Mouse (Mus musculus) stomach, postnatal 0 days (tissue): ENCODE measurements at regions not wholly inside any gene's neighbourhood (a gene's known extent, or its start where the extent isn't known, plus 50 kb on each side); places are given as distances from the start of the nearest gene placed in this dataset.

ENCODE experiments used
- ATAC-seq: fragments of 200-750 bp; cut with Nextera tagmentation; 2 replicates; pipeline ENCODE4 v1.8.0; 2017; ENCODE audit not compliant: low FRiP score, low TSS enrichment
- DNase-seq: peaks from one replicate; pipeline ENCODE4 v3.0.0-alpha.2; 2016; ENCODE audit warnings: low spot score
- H3K27ac ChIP-seq: fragments of 300-500 bp; sonication (generic); replicated peaks from 2 replicates; pipeline ENCODE4 v1.5.1; 2014; ENCODE audit warnings: mild to moderate bottlenecking, control low read depth
- H3K27me3 ChIP-seq: fragments of 300-500 bp; sonication (generic); 2 replicates; pipeline ENCODE4 v1.6.1; 2014; ENCODE audit warnings: low read length; ENCODE audit not compliant: control insufficient read depth, insufficient read depth
- H3K36me3 ChIP-seq: fragments of 300-500 bp; sonication (generic); 2 replicates; pipeline ENCODE4 v1.6.1; 2014; ENCODE audit warnings: low read length, mixed read lengths; ENCODE audit not compliant: control insufficient read depth, insufficient read depth
- H3K4me1 ChIP-seq: fragments of 300-500 bp; sonication (generic); replicated peaks from 2 replicates; pipeline ENCODE4 v1.6.1; 2014; ENCODE audit warnings: antibody characterized with exemption; ENCODE audit not compliant: control insufficient read depth, insufficient read depth
- H3K4me2 ChIP-seq: fragments of 300-500 bp; sonication (generic); replicated peaks from 2 replicates; pipeline ENCODE4 v1.6.1; 2014; ENCODE audit warnings: low read depth, mild to moderate bottlenecking, control low read depth, moderate library complexity
- H3K4me3 ChIP-seq: fragments of 300-500 bp; sonication (generic); 2 replicates; pipeline ENCODE4 v1.5.1; 2014; ENCODE audit warnings: low read depth, low read length, control low read depth
- H3K9ac ChIP-seq: fragments of 300-500 bp; sonication (generic); 2 replicates; pipeline ENCODE4 v1.6.1; 2014; ENCODE audit warnings: mild to moderate bottlenecking, low read length, control low read depth, mixed read lengths
- H3K9me3 ChIP-seq: fragments of 300-500 bp; sonication (generic); 2 replicates; pipeline ENCODE4 v1.6.1; 2016; ENCODE audit warnings: low read length; ENCODE audit not compliant: control insufficient read depth
- CTCF ChIP-seq: IDR thresholded peaks from 2 replicates; pipeline ENCODE4 v1.5.1; 2016; ENCODE audit warnings: antibody characterized with exemption, low read depth, mild to moderate bottlenecking, moderate library complexity
- EP300 ChIP-seq: optimal IDR thresholded peaks from 2 replicates; pipeline ENCODE3; 2016; ENCODE audit warnings: antibody characterized with exemption
- WGBS: fragments of 180-500 bp; shearing (Covaris S2); extraction: QIAGEN DNeasy Blood & Tissue Kit; methylation state at CpG from one replicate; pipeline ENCODE4 v1.1.7; 2014; 5-methylcytosine and 5-hydroxymethylcytosine counted together

DNA sequence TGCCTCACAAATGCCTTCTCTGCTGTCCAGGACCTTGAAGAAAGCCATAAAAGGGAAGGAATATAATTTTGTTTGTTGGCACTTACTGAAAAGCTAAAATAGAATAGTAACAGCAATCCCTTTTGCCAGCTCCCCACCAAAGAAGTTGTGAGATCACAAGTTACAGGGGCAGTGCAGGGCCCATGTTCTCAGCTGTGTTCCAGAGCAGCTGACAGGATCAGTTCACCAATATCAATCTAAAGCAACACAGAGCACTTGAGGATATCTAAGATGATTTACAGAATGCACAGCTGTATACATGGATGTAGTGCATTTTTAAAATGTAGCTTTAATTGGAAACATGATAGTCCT lies 63.4 kb upstream of the Mbnl1 start:
- peak overlapping the region; percentile 42 for H3K4me2 ChIP-seq
- no peaks in the 10 kb centered on the region for H3K9me3 ChIP-seq
- peak overlapping the region; percentile 79 for H3K27ac ChIP-seq
- no peak overlapping the region for H3K9ac ChIP-seq
- H3K4me3 ChIP-seq, result 0 out of 2 replicates have a peak overlapping the region, but pooled peaks have one; percentile 32
- H3K36me3 ChIP-seq, result no peaks in the 10 kb centered on the region
- no peaks in the 10 kb centered on the region for H3K4me1 ChIP-seq
- DNase-seq (peak; percentile 19), ATAC-seq (peak; percentile 47; the same call in 1 of the 2 replicates)
- no peak for TF ChIP-seq EP300
- H3K27me3 ChIP-seq, result no peaks in the 10 kb centered on the region

DNA sequence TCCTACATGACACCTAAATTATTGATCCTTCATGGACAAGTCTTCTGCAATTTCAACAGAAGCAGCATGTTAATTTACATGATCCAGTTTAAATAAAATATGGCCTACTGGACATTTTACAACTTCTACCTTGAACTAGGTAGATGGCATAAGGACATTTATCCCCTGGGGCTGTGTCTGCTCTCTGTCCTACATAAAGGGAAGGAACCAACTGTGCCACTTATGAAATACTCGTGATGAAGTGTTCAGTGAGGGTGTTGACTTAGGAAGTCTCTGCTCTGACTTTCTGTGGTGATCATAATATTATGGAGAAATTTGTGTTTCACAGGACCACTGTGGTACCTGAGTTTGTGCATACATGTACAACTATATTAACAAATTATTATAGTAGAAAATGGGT lies 60.9 kb upstream of the Mbnl1 start:
- WGBS, result 64% methylated on average over 1 of the region's 1 CpGs
- no peak overlapping the region for H3K4me2 ChIP-seq
- ATAC-seq (no peak), DNase-seq (no peak)
- H3K4me3 ChIP-seq, result no peak overlapping the region
- H3K4me1 ChIP-seq, result no peaks in the 10 kb centered on the region
- TF ChIP-seq EP300, result no peak
- no peak for TF ChIP-seq CTCF
- no peak overlapping the region for H3K9ac ChIP-seq
- H3K36me3 ChIP-seq, result no peaks in the 10 kb centered on the region
- H3K27me3 ChIP-seq, result no peaks in the 10 kb centered on the region
- H3K9me3 ChIP-seq, result no peaks in the 10 kb centered on the region
- no peak overlapping the region for H3K27ac ChIP-seq

DNA sequence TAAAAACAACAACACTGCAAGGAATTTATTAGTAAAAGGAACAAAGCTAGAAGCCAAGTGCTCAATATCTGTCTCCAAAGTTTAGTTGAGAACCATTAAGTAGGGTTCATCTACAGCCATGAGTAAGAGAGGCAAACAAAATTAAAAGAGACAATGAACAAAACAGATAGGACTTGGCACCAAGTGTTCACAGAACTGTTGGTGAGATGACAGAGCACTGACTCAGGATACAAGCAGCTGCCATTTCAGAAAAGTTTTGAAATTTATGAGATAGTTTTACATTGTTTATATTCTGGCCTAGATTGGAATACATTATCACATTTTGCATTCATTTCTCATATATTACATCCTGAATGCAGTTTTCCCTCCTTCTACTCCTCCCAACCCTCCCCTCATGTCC lies 60.4 kb upstream of the Mbnl1 start:
- H3K9ac ChIP-seq, result no peak overlapping the region
- no peaks in the 10 kb centered on the region for H3K27me3 ChIP-seq
- no peak overlapping the region for H3K4me3 ChIP-seq
- no peaks in the 10 kb centered on the region for H3K4me1 ChIP-seq
- H3K36me3 ChIP-seq, result no peaks in the 10 kb centered on the region
- no peak for TF ChIP-seq EP300
- TF ChIP-seq CTCF, result no peak
- no peak overlapping the region for H3K27ac ChIP-seq
- DNase-seq, result no peak
- H3K4me2 ChIP-seq, result no peak overlapping the region
- no peak for ATAC-seq
- H3K9me3 ChIP-seq, result no peaks in the 10 kb centered on the region

GRCm38 (mm10) chr3:60413749-60414148 lies 58.9 kb upstream of the Mbnl1 start:
- Histone ChIP-seq H3K27ac (no peak overlapping the region), H3K4me2 (no peak overlapping the region), H3K9ac (no peak overlapping the region), H3K9me3 (no peaks in the 10 kb centered on the region), H3K4me1 (no peaks in the 10 kb centered on the region), H3K4me3 (no peak overlapping the region), H3K27me3 (no peaks in the 10 kb centered on the region), H3K36me3 (no peaks in the 10 kb centered on the region)
- WGBS, result 67% methylated on average over 3 of the region's 3 CpGs
- no peak for DNase-seq
- ATAC-seq, result no peak
- TF ChIP-seq EP300 (no peak), CTCF (no peak)

- ATAC-seq (no peak), DNase-seq (no peak)
- Histone ChIP-seq H3K9ac (no peak overlapping the region), H3K4me1 (no peaks in the 10 kb centered on the region), H3K27me3 (no peaks in the 10 kb centered on the region), H3K9me3 (no peaks in the 10 kb centered on the region), H3K4me2 (no peak overlapping the region), H3K27ac (no peak overlapping the region), H3K4me3 (no peak overlapping the region), H3K36me3 (no peaks in the 10 kb centered on the region)
- WGBS, result 63% methylated on average over 1 of the region's 1 CpGs
- TF ChIP-seq CTCF, result no peak
- no peak for TF ChIP-seq EP300
These were observed 55.6 kb upstream of the Mbnl1 start for GRCm38 (mm10) chr3:60417001-60417400.

GRCm38 (mm10) chr3:60418652-60419051 lies 54.0 kb upstream of the Mbnl1 start:
- no peaks in the 10 kb centered on the region for H3K36me3 ChIP-seq
- H3K4me2 ChIP-seq, result no peak overlapping the region
- no peaks in the 10 kb centered on the region for H3K9me3 ChIP-seq
- H3K4me3 ChIP-seq, result no peak overlapping the region
- no peak overlapping the region for H3K27ac ChIP-seq
- DNase-seq, result no peak
- no peak for TF ChIP-seq CTCF
- H3K4me1 ChIP-seq, result no peaks in the 10 kb centered on the region
- no peak overlapping the region for H3K9ac ChIP-seq
- no peaks in the 10 kb centered on the region for H3K27me3 ChIP-seq
- no peak for ATAC-seq

DNA sequence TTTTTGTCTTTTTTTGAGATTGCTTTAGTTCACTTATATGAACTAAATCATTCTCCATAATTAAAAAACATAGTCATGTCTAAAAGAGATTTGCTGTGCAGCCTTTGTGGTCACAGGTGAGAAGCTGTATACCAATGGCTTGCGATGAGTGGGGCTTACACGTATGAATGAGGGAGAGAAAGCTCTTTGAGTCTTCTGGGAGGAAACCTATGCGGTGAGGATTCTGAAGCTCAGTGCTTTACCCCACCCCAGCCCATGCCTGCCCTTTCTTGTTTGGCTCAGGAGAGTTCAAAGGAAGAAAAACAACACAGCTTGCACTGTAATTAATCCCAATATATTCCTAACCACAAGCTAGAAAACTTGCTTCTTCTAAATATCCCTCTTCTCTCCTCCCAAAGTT lies 53.4 kb upstream of the Mbnl1 start:
- ATAC-seq (no peak), DNase-seq (no peak)
- Histone ChIP-seq H3K9ac (no peak overlapping the region), H3K36me3 (no peaks in the 10 kb centered on the region), H3K4me2 (no peak overlapping the region), H3K4me3 (no peak overlapping the region), H3K27me3 (no peaks in the 10 kb centered on the region), H3K27ac (no peak overlapping the region), H3K9me3 (no peaks in the 10 kb centered on the region), H3K4me1 (no peaks in the 10 kb centered on the region)
- WGBS, result 81% methylated on average over 3 of the region's 3 CpGs
- TF ChIP-seq CTCF (no peak), EP300 (no peak)
